Mouse (Mus musculus) left cerebral cortex, adult 11 months (tissue): ENCODE data around the gene Hpd.
A peak's percentile ranks its signal among the peaks of the same experiment; 100 is the strongest.

Experiments
- DNase-seq: peaks from one replicate; pipeline ENCODE4 v3.0.0; 2022; ENCODE audit warnings: low spot score

The Hpd gene

GRCm38 (mm10) chr5:123147569-123147968 is 35.0 kb downstream of the Hpd start:
- no peak for DNase-seq

GRCm38 (mm10) chr5:123146357-123146756 is 36.2 kb downstream of the Hpd start:
- no peak for DNase-seq

- no peak for DNase-seq
Measured at GRCm38 (mm10) chr5:123144746-123145590, 37.6 kb downstream of the Hpd start.

GRCm38 (mm10) chr5:123143971-123144745 is 38.4 kb downstream of the Hpd start:
- no peak for DNase-seq

GRCm38 (mm10) chr5:123143251-123143970 is 39.1 kb downstream of the Hpd start:
- DNase-seq, result no peak

- no peak for DNase-seq
Measured at GRCm38 (mm10) chr5:123142161-123143157, 40.1 kb downstream of the Hpd start, which contains the start of gene Setd1b. Setd1b (plus strand) TSS chr5:123142193.

GRCm38 (mm10) chr5:123141555-123142160 is 40.9 kb downstream of the Hpd start:
- DNase-seq, result no peak

- peak; percentile 94 for DNase-seq
Measured at GRCm38 (mm10) chr5:123140694-123141554, 41.6 kb downstream of the Hpd start.

GRCm38 (mm10) chr5:123139722-123140627 is 42.6 kb downstream of the Hpd start:
- DNase-seq, result no peak

- DNase-seq, result peak; percentile 81
Measured at GRCm38 (mm10) chr5:123138953-123139721, 43.4 kb downstream of the Hpd start.

- no peak for DNase-seq
Measured at GRCm38 (mm10) chr5:123138230-123138911, 44.2 kb downstream of the Hpd start.

GRCm38 (mm10) chr5:123137910-123138229 is 44.7 kb downstream of the Hpd start:
- DNase-seq, result no peak

GRCm38 (mm10) chr5:123137044-123137909 is 45.2 kb downstream of the Hpd start:
- no peak for DNase-seq

- DNase-seq, result peak; percentile 79
Measured at GRCm38 (mm10) chr5:123136361-123137043, 46.0 kb downstream of the Hpd start.

- no peak for DNase-seq
Measured at GRCm38 (mm10) chr5:123135471-123136360, 46.8 kb downstream of the Hpd start.
